Mouse (Mus musculus) embryonic facial prominence, embryonic 11.5 days (tissue): Measurements from ENCODE around the gene Mfn1. TPM values are rescaled to one million over a fixed set of nuclear protein-coding genes. Genes with fewer than 3 reads are reported as not detected.
A peak's percentile ranks its signal among the peaks of the same experiment; 100 is the strongest.

Source experiments
- ATAC-seq: fragments of 200-750 bp; cut with Nextera tagmentation; replicated peaks from 2 replicates; pipeline ENCODE4 v1.8.0; 2017; ENCODE audit warnings: low read depth; ENCODE audit not compliant: insufficient number of reproducible peaks, low FRiP score, low TSS enrichment
- DNase-seq: peaks from one replicate; pipeline ENCODE4 v3.0.0-alpha.2; 2015; ENCODE audit warnings: low spot score
- H3K27ac ChIP-seq: fragments of 300-500 bp; sonication (generic); replicated peaks from 2 replicates; pipeline ENCODE4 v1.5.1; 2014; ENCODE audit warnings: mild to moderate bottlenecking, low read depth, low read length, control low read depth
- H3K27me3 ChIP-seq: fragments of 300-500 bp; sonication (generic); 2 replicates; pipeline ENCODE4 v1.6.1; 2014; ENCODE audit warnings: mild to moderate bottlenecking, low read length, moderate library complexity, mixed read lengths; ENCODE audit not compliant: control insufficient read depth, insufficient read depth
- H3K36me3 ChIP-seq: fragments of 300-500 bp; sonication (generic); replicated peaks from 2 replicates; pipeline ENCODE4 v1.6.1; 2014; ENCODE audit warnings: low read depth, mild to moderate bottlenecking, low read length, moderate library complexity, mixed read lengths; ENCODE audit not compliant: control insufficient read depth, insufficient read depth
- H3K4me1 ChIP-seq: fragments of 300-500 bp; sonication (generic); 2 replicates; pipeline ENCODE4 v1.6.1; 2014; ENCODE audit warnings: low read length, mixed read lengths; ENCODE audit not compliant: control insufficient read depth, insufficient read depth
- H3K4me2 ChIP-seq: fragments of 300-500 bp; sonication (generic); 2 replicates; pipeline ENCODE4 v1.6.1; 2014; ENCODE audit warnings: low read depth, mild to moderate bottlenecking, control low read depth, low read length, moderate library complexity
- H3K4me3 ChIP-seq: fragments of 300-500 bp; sonication (generic); 2 replicates; pipeline ENCODE4 v1.5.1; 2014; ENCODE audit warnings: low read depth, low read length, control low read depth
- H3K9ac ChIP-seq: fragments of 300-500 bp; sonication (generic); replicated peaks from 2 replicates; pipeline ENCODE4 v1.6.1; 2014; ENCODE audit warnings: mild to moderate bottlenecking, control low read depth, low read length
- H3K9me3 ChIP-seq: fragments of 300-500 bp; sonication (generic); replicated peaks from 2 replicates; pipeline ENCODE4 v1.6.1; 2016; ENCODE audit warnings: mild to moderate bottlenecking, low read length, inconsistent platforms, mixed read lengths; ENCODE audit not compliant: control insufficient read depth
- WGBS: fragments of 180-500 bp; shearing (Covaris S2); extraction: QIAGEN DNeasy Blood & Tissue Kit; methylation state at CpG from one replicate; pipeline ENCODE4 v1.1.7; 2014; 5-methylcytosine and 5-hydroxymethylcytosine counted together
- polyA plus RNA-seq: library from polyadenylated mRNA; unstranded; fragments of >200 nt; fragmentation: Nextera tagmentation; extraction: Ambion mirVana; gene quantifications from 2 replicates; pipeline ENCODE4 v1.2.1, GENCODE M21; 2014

Gene Mfn1
- polyA plus RNA-seq, 1 experiment from 2014 or later = 36.5 TPM

DNA sequence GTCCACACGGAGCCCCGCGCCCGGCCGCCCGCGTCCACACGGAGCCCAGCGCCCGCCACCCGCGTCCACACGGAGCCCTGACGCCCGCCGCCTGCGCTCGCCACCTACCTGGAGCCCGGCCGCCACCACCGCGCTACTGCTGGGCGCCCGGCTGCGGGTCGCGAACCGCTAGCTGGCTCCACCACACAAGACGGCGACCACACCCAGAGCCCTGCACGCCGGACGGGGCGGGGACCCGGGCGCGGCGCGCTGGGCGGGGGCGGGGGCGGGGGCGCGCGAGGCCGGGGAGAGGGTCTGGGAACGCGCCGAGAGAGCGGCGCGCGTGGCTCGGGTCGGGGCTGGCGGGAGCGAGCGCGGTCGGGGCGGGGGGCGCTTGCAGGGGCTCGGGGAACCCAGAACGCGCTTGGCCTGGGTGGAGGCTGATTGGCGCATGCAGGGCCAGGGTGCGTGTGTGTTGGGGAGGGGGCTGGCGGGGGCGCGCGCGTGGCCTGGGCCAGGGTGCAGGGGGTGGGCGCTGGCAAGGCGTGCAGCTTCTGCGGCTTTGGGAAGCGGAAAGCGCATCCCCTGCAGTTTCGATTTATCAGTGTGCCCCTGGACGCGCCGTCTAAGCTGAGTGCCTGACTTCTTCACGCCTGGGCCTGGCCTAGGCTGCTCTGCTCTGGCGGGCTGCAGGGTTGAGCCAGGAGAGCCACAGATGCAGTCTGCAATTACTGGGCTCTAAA is 87.2 kb downstream of the Mfn1 start, which contains the start of gene Gnb4:
Gene Gnb4, minus strand, starts transcription at position 255 of the 722 bp plus-strand sequence.
- no peaks in the 10 kb centered on the region for H3K9me3 ChIP-seq
- 2% methylated on average over 58 of the region's 83 CpGs for whole genome bisulfite sequencing
- H3K4me3 ChIP-seq = peak within 1 kb of the TSS; percentile 65
- ATAC-seq (peak; percentile 93), DNase-seq (peak; percentile 83)
- H3K9ac ChIP-seq = peak within 1 kb of the TSS; percentile 68
- no peaks in the 10 kb centered on the region for H3K27me3 ChIP-seq
- H3K4me1 ChIP-seq = no peaks in the 10 kb centered on the region
- H3K4me2 ChIP-seq = peak within 1 kb of the TSS; percentile 49
- H3K36me3 ChIP-seq = no peaks in the 10 kb centered on the region
- H3K27ac ChIP-seq = no peak within 1 kb of the TSS

DNA sequence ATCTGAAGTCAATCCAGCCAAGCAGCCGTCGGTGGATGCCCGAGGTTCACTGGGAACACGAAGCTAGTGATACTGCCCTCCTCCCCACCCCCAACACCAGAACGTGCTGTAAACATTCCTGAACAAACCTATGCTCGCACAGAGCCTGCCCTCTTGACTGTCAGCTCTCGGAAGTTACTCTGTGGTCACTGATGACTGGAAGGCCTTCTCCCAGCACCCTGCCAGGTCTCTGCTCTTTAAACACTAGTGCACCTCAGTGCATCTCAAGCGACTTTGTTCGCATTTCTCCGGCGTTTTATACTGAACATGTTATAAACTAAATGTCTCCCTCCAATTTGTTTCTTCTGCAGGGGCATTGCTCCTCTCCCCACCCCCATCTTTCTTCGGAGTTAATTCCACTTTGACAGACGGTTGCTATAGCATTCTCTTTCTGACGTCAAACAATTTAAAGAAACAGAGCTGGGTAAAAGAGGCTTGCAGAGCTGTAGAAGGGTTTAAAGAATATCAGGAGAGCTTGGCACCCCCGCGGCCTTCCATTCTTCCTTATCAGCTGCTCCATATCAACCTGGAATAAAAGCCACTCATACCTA is 87.9 kb downstream of the Mfn1 start:
- Histone ChIP-seq H3K4me2 (peak overlapping the region; percentile 49), H3K4me1 (no peaks in the 10 kb centered on the region), H3K9ac (peak overlapping the region; percentile 68), H3K27me3 (no peaks in the 10 kb centered on the region), H3K9me3 (no peaks in the 10 kb centered on the region), H3K36me3 (no peaks in the 10 kb centered on the region), H3K27ac (no peak overlapping the region), H3K4me3 (peak overlapping the region; percentile 65)
- DNase-seq = peak; percentile 21
- 22% methylated on average over 16 of the region's 16 CpGs for WGBS
- ATAC-seq = 0 out of 2 replicates have a peak, but pooled peaks have one; percentile 18

DNA sequence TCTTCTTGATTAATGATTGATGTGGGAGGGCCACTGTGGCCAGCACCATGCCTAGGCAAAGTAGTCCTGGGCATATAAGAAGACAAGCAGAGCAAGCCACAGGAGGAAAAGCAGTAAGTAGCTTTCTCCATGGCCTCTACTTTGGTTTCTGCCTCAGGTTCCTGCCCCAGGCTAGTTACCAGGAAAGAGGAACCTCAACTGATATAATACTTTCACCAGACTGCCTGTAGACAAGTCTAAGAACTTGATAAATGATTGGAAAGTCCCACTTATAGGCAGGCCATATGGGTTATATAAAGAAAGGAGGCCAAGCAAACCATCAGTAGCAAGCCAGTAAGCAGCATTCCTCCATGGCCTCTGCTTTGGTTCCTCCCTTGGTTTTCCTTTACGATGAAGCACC is 92.4 kb downstream of the Mfn1 start:
- ATAC-seq (no peak), DNase-seq (no peak)
- Histone ChIP-seq H3K4me2 (no peak overlapping the region), H3K27ac (no peak overlapping the region), H3K9ac (no peak overlapping the region), H3K36me3 (no peaks in the 10 kb centered on the region), H3K9me3 (no peaks in the 10 kb centered on the region), H3K4me3 (no peak overlapping the region), H3K27me3 (no peaks in the 10 kb centered on the region), H3K4me1 (no peaks in the 10 kb centered on the region)
- 97% methylated on average over 1 of the region's 1 CpGs for WGBS

DNA sequence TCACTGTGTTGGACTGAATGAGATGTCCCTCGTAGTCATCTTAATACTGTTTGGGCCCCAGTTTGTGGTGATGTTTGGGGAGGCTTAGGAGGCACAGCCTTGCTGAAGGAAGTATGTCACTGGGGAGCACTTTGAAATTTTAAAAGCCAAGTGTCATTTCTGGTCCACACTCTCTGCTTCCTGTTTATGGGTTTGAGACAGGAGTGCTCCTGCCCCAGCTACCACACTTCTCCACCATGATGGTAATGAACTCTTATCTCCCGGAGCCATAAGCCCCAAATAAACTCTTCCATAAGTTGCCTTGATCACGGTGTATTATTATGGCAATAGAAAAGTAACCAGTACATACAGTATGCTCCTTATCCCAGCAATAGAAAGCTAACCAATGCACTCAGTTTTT is 92.8 kb downstream of the Mfn1 start:
- Histone ChIP-seq H3K27ac (no peak overlapping the region), H3K4me1 (no peaks in the 10 kb centered on the region), H3K4me3 (no peak overlapping the region), H3K36me3 (no peaks in the 10 kb centered on the region), H3K9me3 (no peaks in the 10 kb centered on the region), H3K9ac (no peak overlapping the region), H3K4me2 (no peak overlapping the region), H3K27me3 (no peaks in the 10 kb centered on the region)
- DNase-seq (no peak), ATAC-seq (no peak)
- 90% methylated on average over 3 of the region's 3 CpGs for WGBS

DNA sequence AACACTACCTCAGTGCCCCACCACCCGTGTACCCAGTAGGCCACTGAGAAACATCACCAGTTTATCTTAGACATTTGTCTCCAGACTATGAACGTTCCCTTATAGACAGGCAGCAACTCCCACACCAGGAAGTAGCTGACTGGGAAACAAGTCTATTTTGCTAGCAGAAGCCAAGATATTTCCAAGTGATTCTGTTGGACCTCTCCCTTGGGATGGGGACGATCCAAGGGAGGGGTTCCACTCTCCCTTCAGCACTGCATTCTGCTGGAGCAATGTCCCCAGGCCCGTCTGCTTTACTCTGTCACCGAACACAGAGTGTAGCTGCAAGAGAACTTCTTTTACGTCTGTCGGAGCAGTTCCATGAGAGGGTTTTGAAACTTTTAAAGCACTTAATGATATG is 98.9 kb downstream of the Mfn1 start:
- H3K9ac ChIP-seq = no peak overlapping the region
- DNase-seq = no peak
- no peaks in the 10 kb centered on the region for H3K9me3 ChIP-seq
- ATAC-seq = no peak
- no peaks in the 10 kb centered on the region for H3K27me3 ChIP-seq
- 70% methylated on average over 7 of the region's 7 CpGs for WGBS
- H3K4me3 ChIP-seq = no peak overlapping the region
- H3K4me2 ChIP-seq = no peak overlapping the region
- H3K27ac ChIP-seq = no peak overlapping the region
- H3K36me3 ChIP-seq = no peaks in the 10 kb centered on the region
- no peaks in the 10 kb centered on the region for H3K4me1 ChIP-seq

Other genes with a start within 250 kb of the Mfn1 start
- gene Zmat3, start 163.5 kb upstream of the Mfn1 start, polyA plus RNA-seq = 6.8 and 8.2 TPM in 2 replicates
- 18.0 and 23.3 TPM in 2 replicates for gene Pik3ca, start 131.8 kb upstream of the Mfn1 start, polyA plus RNA-seq
- gene Kcnmb3, start 37.2 kb upstream of the Mfn1 start, polyA plus RNA-seq = not detected in 2 replicates
- gene Zfp639, start 19.2 kb upstream of the Mfn1 start, polyA plus RNA-seq = 51.7 and 54.3 TPM in 2 replicates
- gene Gnb4, start 87.1 kb downstream of the Mfn1 start, polyA plus RNA-seq = 47.3 and 48.5 TPM in 2 replicates
- gene Actl6a, start 176.8 kb downstream of the Mfn1 start, polyA plus RNA-seq = 265 and 285 TPM in 2 replicates
- 333 and 337 TPM in 2 replicates for gene Ndufb5, start 207.5 kb downstream of the Mfn1 start, polyA plus RNA-seq
- 41.9 and 50.4 TPM in 2 replicates for gene Mrpl47, start 208.1 kb downstream of the Mfn1 start, polyA plus RNA-seq